Mouse (Mus musculus) stomach, postnatal 0 days (tissue): ENCODE results near the gene Rdh9. TPM values are rescaled to one million over a fixed set of nuclear protein-coding genes. Genes with fewer than 3 reads are reported as not detected.

ENCODE experiments used
- ATAC-seq: fragments of 200-750 bp; cut with Nextera tagmentation; 2 replicates; pipeline ENCODE4 v1.8.0; 2017; ENCODE audit not compliant: low FRiP score, low TSS enrichment
- DNase-seq: peaks from one replicate; pipeline ENCODE4 v3.0.0-alpha.2; 2016; ENCODE audit warnings: low spot score
- H3K27ac ChIP-seq: fragments of 300-500 bp; sonication (generic); replicated peaks from 2 replicates; pipeline ENCODE4 v1.5.1; 2014; ENCODE audit warnings: mild to moderate bottlenecking, control low read depth
- H3K27me3 ChIP-seq: fragments of 300-500 bp; sonication (generic); 2 replicates; pipeline ENCODE4 v1.6.1; 2014; ENCODE audit warnings: low read length; ENCODE audit not compliant: control insufficient read depth, insufficient read depth
- H3K36me3 ChIP-seq: fragments of 300-500 bp; sonication (generic); 2 replicates; pipeline ENCODE4 v1.6.1; 2014; ENCODE audit warnings: low read length, mixed read lengths; ENCODE audit not compliant: control insufficient read depth, insufficient read depth
- H3K4me1 ChIP-seq: fragments of 300-500 bp; sonication (generic); replicated peaks from 2 replicates; pipeline ENCODE4 v1.6.1; 2014; ENCODE audit warnings: antibody characterized with exemption; ENCODE audit not compliant: control insufficient read depth, insufficient read depth
- H3K4me2 ChIP-seq: fragments of 300-500 bp; sonication (generic); replicated peaks from 2 replicates; pipeline ENCODE4 v1.6.1; 2014; ENCODE audit warnings: low read depth, mild to moderate bottlenecking, control low read depth, moderate library complexity
- H3K4me3 ChIP-seq: fragments of 300-500 bp; sonication (generic); 2 replicates; pipeline ENCODE4 v1.5.1; 2014; ENCODE audit warnings: low read depth, low read length, control low read depth
- H3K9ac ChIP-seq: fragments of 300-500 bp; sonication (generic); 2 replicates; pipeline ENCODE4 v1.6.1; 2014; ENCODE audit warnings: mild to moderate bottlenecking, low read length, control low read depth, mixed read lengths
- H3K9me3 ChIP-seq: fragments of 300-500 bp; sonication (generic); 2 replicates; pipeline ENCODE4 v1.6.1; 2016; ENCODE audit warnings: low read length; ENCODE audit not compliant: control insufficient read depth
- CTCF ChIP-seq: IDR thresholded peaks from 2 replicates; pipeline ENCODE4 v1.5.1; 2016; ENCODE audit warnings: antibody characterized with exemption, low read depth, mild to moderate bottlenecking, moderate library complexity
- EP300 ChIP-seq: optimal IDR thresholded peaks from 2 replicates; pipeline ENCODE3; 2016; ENCODE audit warnings: antibody characterized with exemption
- WGBS: fragments of 180-500 bp; shearing (Covaris S2); extraction: QIAGEN DNeasy Blood & Tissue Kit; methylation state at CpG from one replicate; pipeline ENCODE4 v1.1.7; 2014; 5-methylcytosine and 5-hydroxymethylcytosine counted together
- polyA plus RNA-seq: library from polyadenylated mRNA; unstranded; fragments of >200 nt; fragmentation: Nextera tagmentation; extraction: Ambion mirVana; gene quantifications from 2 replicates; pipeline ENCODE4 v1.2.1, GENCODE M21; 2015

The Rdh9 gene
- not detected in 2 replicates for polyA plus RNA-seq

GRCm38 (mm10) chr10:127776011-127776410 lies at the start of gene Rdh9:
Gene Rdh9, plus strand, starts transcription at chr10:127776386.
- TF ChIP-seq CTCF (no peak), EP300 (no peak)
- DNase-seq (no peak), ATAC-seq (peak; percentile 73)
- no peak within 1 kb of the TSS for H3K4me2 ChIP-seq
- H3K4me3 ChIP-seq = no peak within 1 kb of the TSS
- no peaks in the 10 kb centered on the region for H3K27me3 ChIP-seq
- H3K27ac ChIP-seq = no peak within 1 kb of the TSS
- no peaks in the 10 kb centered on the region for H3K36me3 ChIP-seq
- no peak within 1 kb of the TSS for H3K9ac ChIP-seq
- no peaks in the 10 kb centered on the region for H3K9me3 ChIP-seq
- no peaks in the 10 kb centered on the region for H3K4me1 ChIP-seq
- WGBS = 72% methylated on average over 2 of the region's 2 CpGs

- Histone ChIP-seq H3K27me3 (no peaks in the 10 kb centered on the region), H3K4me1 (no peaks in the 10 kb centered on the region), H3K9me3 (no peaks in the 10 kb centered on the region), H3K4me2 (no peak overlapping the region), H3K9ac (no peak overlapping the region), H3K27ac (no peak overlapping the region), H3K36me3 (no peaks in the 10 kb centered on the region), H3K4me3 (no peak overlapping the region)
- ATAC-seq (no peak), DNase-seq (no peak)
- no peak for TF ChIP-seq EP300
- no peak for TF ChIP-seq CTCF
- WGBS = 70% methylated on average over 8 of the region's 8 CpGs
Measured at GRCm38 (mm10) chr10:127728437-127728836, 47.7 kb upstream of the Rdh9 start.

- 73% methylated on average over 11 of the region's 11 CpGs for WGBS
- Histone ChIP-seq H3K4me1 (no peaks in the 10 kb centered on the region), H3K36me3 (no peaks in the 10 kb centered on the region), H3K27me3 (no peaks in the 10 kb centered on the region), H3K9ac (no peak overlapping the region), H3K9me3 (no peaks in the 10 kb centered on the region), H3K4me3 (no peak overlapping the region), H3K27ac (no peak overlapping the region), H3K4me2 (no peak overlapping the region)
- TF ChIP-seq EP300 = no peak
- TF ChIP-seq CTCF = no peak
- no peak for DNase-seq
- ATAC-seq = no peak
Measured at GRCm38 (mm10) chr10:127730285-127730932, 45.8 kb upstream of the Rdh9 start.

GRCm38 (mm10) chr10:127730933-127731310 lies 45.3 kb upstream of the Rdh9 start:
- Histone ChIP-seq H3K36me3 (no peaks in the 10 kb centered on the region), H3K27me3 (no peaks in the 10 kb centered on the region), H3K27ac (no peak overlapping the region), H3K9me3 (no peaks in the 10 kb centered on the region), H3K4me2 (no peak overlapping the region), H3K9ac (no peak overlapping the region), H3K4me1 (no peaks in the 10 kb centered on the region), H3K4me3 (no peak overlapping the region)
- TF ChIP-seq CTCF (no peak), EP300 (no peak)
- WGBS = 40% methylated on average over 9 of the region's 9 CpGs
- no peak for DNase-seq
- ATAC-seq = no peak

- ATAC-seq = no peak
- Histone ChIP-seq H3K27ac (no peak overlapping the region), H3K4me2 (no peak overlapping the region), H3K9me3 (no peaks in the 10 kb centered on the region), H3K4me1 (no peaks in the 10 kb centered on the region), H3K27me3 (no peaks in the 10 kb centered on the region), H3K4me3 (no peak overlapping the region), H3K36me3 (no peaks in the 10 kb centered on the region), H3K9ac (no peak overlapping the region)
- TF ChIP-seq CTCF (no peak), EP300 (no peak)
- 26% methylated on average over 5 of the region's 5 CpGs for WGBS
- DNase-seq = no peak
Measured at GRCm38 (mm10) chr10:127731397-127731796, 44.8 kb upstream of the Rdh9 start.

GRCm38 (mm10) chr10:127734434-127734833 lies 41.8 kb upstream of the Rdh9 start:
- H3K4me3 ChIP-seq = no peak overlapping the region
- no peaks in the 10 kb centered on the region for H3K36me3 ChIP-seq
- H3K9ac ChIP-seq = no peak overlapping the region
- TF ChIP-seq EP300 = no peak
- peak; percentile 83 for TF ChIP-seq CTCF
- no peak for ATAC-seq
- H3K9me3 ChIP-seq = no peaks in the 10 kb centered on the region
- H3K4me2 ChIP-seq = no peak overlapping the region
- H3K4me1 ChIP-seq = no peaks in the 10 kb centered on the region
- H3K27ac ChIP-seq = no peak overlapping the region
- DNase-seq = no peak
- H3K27me3 ChIP-seq = no peaks in the 10 kb centered on the region
- WGBS = 27% methylated on average over 5 of the region's 5 CpGs
